Mouse (Mus musculus): ENCODE measurements around the gene Kdm8. TPM values are rescaled to one million over a fixed set of nuclear protein-coding genes. Genes with fewer than 3 reads are reported as not detected.

Kdm8 gene
- total and polyA plus RNA-seq, 3 experiments = 3.0 to 4.6 (median 4.4) TPM

DNA sequence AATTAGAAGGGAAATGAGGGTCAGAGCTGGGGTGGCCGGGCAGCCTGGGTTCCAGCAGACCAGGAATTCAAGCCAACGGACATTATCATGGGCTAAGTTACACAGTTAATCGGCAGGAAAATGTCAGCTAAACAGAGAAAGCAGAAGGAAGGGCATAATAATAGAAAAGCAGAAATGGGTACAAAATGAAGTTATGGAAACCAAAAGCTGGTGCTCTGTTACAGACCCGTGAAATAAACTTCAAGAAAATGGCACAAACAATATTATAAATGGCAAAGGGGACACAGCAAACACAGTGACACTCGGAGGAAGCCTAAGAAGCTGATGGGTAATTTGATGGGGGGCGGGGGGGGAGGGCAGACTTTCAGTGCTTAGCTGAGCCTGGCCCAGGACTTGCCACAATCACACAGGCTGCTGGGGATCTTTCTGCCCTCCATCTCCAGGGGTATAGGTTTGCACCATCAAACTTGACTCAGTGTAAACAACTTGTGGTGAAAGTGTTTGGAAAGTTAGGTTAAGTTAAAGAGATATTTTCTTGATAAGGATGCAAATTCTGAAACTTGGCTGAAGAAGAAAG, 51.5 kb downstream of the Kdm8 start:
- peaks cover 1% of the 10 kb centered on the region; the same call in 1 of the 2 replicates for H3K4me1 ChIP-seq (ENCODE audit: control insufficient read depth, insufficient read depth, low read length)
- TF ChIP-seq EP300 (IDR thresholded peaks at IDR 0.05; ENCODE audit: insufficient read depth, low read depth, low read length) = no peak
- TF ChIP-seq POLR2A (IDR thresholded peaks at IDR 0.05; ENCODE audit: insufficient read depth, low read depth, low read length) = no peak
- no peak for TF ChIP-seq CTCF (IDR thresholded peaks at IDR 0.05)
- 69% methylated on average over 6 of the region's 6 CpGs for WGBS
- H3K4me3 ChIP-seq = no peak overlapping the region
- no peaks in the 10 kb centered on the region for H3K27me3 ChIP-seq (ENCODE audit: control insufficient read depth, insufficient read depth, low read length)
- no peak for DNase-seq
- H3K36me3 ChIP-seq (ENCODE audit: control insufficient read depth, insufficient read depth, low read length) = no peaks in the 10 kb centered on the region
- intact Hi-C loops (cut with DNase I) = no loop called here
- H3K27ac ChIP-seq = no peak overlapping the region; the same call in 1 of the 2 replicates
- H3K9ac ChIP-seq (ENCODE audit: low read depth, low read length) = no peak overlapping the region
- H3K79me2 ChIP-seq (replicated peaks; ENCODE audit: control insufficient read depth, insufficient read depth, low read length) = no peaks in the 10 kb centered on the region

DNA sequence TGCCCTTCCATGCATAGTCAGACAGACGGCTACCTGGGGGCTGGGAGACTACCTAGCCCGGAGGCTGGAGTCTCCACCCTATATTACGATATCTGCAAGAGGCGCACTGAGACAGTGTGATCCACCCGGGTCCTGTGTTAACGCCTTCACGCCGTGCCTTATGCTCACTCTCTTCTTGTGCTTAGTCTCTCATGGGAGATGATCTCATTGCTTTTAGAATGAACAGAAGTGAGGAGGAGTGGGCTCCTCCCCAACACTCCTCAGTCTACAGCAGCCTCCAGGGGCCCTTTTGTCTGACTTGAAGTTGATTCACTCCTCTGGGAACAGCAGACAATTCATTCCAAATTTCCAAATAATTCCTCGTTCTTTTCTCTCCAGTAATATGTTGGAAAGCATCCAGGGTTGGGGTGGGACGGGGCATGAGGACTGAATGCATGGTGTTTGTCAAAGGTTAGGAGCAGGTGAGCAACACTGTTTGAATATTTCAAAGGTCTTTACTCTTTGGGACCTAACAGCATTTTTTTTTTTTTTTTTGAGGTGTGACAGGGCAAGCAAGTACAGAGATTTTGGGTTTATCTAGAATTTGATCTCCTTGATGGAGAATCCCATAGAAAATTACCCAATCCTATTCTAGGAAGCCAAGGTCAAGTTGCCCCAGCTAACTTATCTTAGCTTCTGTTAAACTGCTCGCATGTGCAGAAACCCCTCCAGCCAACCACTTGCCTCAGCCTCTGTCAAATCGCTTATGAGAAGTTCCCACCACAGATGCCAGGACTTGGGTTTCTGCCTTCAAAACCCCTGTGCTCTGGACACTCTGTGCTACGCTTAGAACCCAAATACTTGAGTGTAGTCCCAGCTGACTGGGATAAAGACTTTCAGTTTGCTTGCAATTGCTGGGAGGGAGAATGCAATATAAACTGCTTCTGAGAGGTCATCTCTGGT, 55.7 kb downstream of the Kdm8 start:
- intact Hi-C loops (cut with DNase I) = no loop called here
- 46% methylated on average over 13 of the region's 13 CpGs for WGBS
- peak in 1 of 2 experiments; percentile 17 for DNase-seq

DNA sequence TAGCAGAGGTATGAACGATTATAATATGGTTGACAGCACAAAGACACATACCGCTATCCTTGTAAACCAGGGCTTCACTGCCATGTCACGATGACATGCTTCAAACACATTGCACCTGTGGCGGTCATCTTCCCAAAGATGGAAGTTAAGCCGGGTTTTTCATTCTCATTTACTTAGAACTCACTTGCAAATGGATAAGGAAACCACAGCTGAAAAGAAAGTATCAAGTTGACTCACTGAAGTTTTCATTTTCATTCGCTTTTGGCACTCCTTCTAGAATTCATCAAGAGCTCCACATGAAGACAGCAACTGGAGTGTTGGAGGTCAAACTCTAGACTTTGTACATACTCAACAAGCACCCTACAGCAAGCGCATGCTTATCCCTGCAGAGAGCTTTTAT, 56.4 kb downstream of the Kdm8 start:
- peaks cover 6% of the 10 kb centered on the region for H3K4me1 ChIP-seq (ENCODE audit: control insufficient read depth, insufficient read depth, low read length)

More for the DNA sequence above, 55.7 kb downstream of the Kdm8 start:
- H3K79me2 ChIP-seq (replicated peaks; ENCODE audit: control insufficient read depth, insufficient read depth, low read length) = no peaks in the 10 kb centered on the region
- H3K4me1 ChIP-seq (ENCODE audit: control insufficient read depth, insufficient read depth, low read length) = peaks cover 6% of the 10 kb centered on the region
- H3K36me3 ChIP-seq (ENCODE audit: control insufficient read depth, insufficient read depth, low read length) = no peaks in the 10 kb centered on the region
- no peak overlapping the region for H3K9ac ChIP-seq (ENCODE audit: low read depth, low read length)
- H3K4me3 ChIP-seq = no peak overlapping the region
- TF ChIP-seq EP300 (IDR thresholded peaks at IDR 0.05; ENCODE audit: insufficient read depth, low read depth, low read length) = no peak
- no peak for TF ChIP-seq CTCF (IDR thresholded peaks at IDR 0.05)
- TF ChIP-seq POLR2A (IDR thresholded peaks at IDR 0.05; ENCODE audit: insufficient read depth, low read depth, low read length) = no peak
- no peak overlapping the region for H3K27ac ChIP-seq
- no peaks in the 10 kb centered on the region for H3K27me3 ChIP-seq (ENCODE audit: control insufficient read depth, insufficient read depth, low read length)

DNA sequence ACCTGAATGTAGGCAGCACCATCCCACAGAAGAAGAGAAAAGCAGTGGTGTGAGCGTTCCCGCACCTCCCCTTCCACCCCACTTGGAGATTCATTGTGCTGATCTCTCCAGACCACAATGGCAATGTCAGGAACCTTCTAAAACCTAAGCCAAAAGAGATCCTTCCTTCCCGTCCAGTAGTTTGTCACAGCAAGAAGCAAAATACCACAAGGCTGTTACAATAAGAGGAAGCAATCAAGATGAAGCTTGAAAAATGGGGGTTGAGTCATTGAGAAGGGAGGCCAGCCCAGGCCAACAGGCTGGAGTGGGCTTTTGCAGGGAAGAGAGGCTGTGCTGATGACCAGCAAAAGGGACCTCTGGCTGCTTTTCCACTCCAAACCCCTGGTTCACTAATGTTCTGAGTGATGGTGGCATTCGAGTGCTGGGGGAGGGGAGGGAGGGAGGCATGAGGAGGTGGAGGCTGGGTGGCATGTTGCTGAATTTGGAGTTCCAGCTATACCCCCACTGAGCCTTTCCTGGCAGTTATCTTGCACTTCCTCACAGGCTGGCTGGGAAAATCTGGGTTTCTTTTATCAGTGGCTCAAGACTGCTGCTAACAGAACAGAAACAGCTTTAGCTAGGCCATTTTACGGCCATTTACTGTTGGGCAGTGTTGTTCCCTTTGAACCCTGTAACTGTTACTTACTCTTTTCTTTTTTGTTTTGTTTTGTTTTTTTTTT, 59.1 kb downstream of the Kdm8 start:
- intact Hi-C loops (cut with DNase I) = no loop called here
- H3K79me2 ChIP-seq (replicated peaks; ENCODE audit: control insufficient read depth, insufficient read depth, low read length) = no peaks in the 10 kb centered on the region
- 41% methylated on average over 5 of the region's 5 CpGs for WGBS
- DNase-seq = peak in 1 of 2 experiments; percentile 12
- peaks cover 6% of the 10 kb centered on the region for H3K4me1 ChIP-seq (ENCODE audit: control insufficient read depth, insufficient read depth, low read length)
- H3K36me3 ChIP-seq (ENCODE audit: control insufficient read depth, insufficient read depth, low read length) = no peaks in the 10 kb centered on the region
- H3K4me3 ChIP-seq = no peak overlapping the region
- H3K27me3 ChIP-seq (ENCODE audit: control insufficient read depth, insufficient read depth, low read length) = no peaks in the 10 kb centered on the region
- H3K27ac ChIP-seq = no peak overlapping the region
- TF ChIP-seq EP300 (IDR thresholded peaks at IDR 0.05; ENCODE audit: insufficient read depth, low read depth, low read length) (0 out of 2 replicates have a peak, but pooled peaks have one; percentile 18), POLR2A (IDR thresholded peaks at IDR 0.05; ENCODE audit: insufficient read depth, low read depth, low read length) (no peak), CTCF (IDR thresholded peaks at IDR 0.05) (no peak)
- H3K9ac ChIP-seq (ENCODE audit: low read depth, low read length) = no peak overlapping the region

More for the DNA sequence above, 56.4 kb downstream of the Kdm8 start:
- H3K9ac ChIP-seq (ENCODE audit: low read depth, low read length) = no peak overlapping the region
- intact Hi-C loops (cut with DNase I) = no loop called here
- H3K79me2 ChIP-seq (replicated peaks; ENCODE audit: control insufficient read depth, insufficient read depth, low read length) = no peaks in the 10 kb centered on the region
- DNase-seq = no peak
- WGBS = 88% methylated on average over 7 of the region's 7 CpGs
- no peaks in the 10 kb centered on the region for H3K36me3 ChIP-seq (ENCODE audit: control insufficient read depth, insufficient read depth, low read length)
- H3K27ac ChIP-seq = no peak overlapping the region
- H3K27me3 ChIP-seq (ENCODE audit: control insufficient read depth, insufficient read depth, low read length) = no peaks in the 10 kb centered on the region
- TF ChIP-seq POLR2A (IDR thresholded peaks at IDR 0.05; ENCODE audit: insufficient read depth, low read depth, low read length) = no peak
- TF ChIP-seq EP300 (IDR thresholded peaks at IDR 0.05; ENCODE audit: insufficient read depth, low read depth, low read length) = no peak
- TF ChIP-seq CTCF (IDR thresholded peaks at IDR 0.05) = no peak
- H3K4me3 ChIP-seq = no peak overlapping the region

DNA sequence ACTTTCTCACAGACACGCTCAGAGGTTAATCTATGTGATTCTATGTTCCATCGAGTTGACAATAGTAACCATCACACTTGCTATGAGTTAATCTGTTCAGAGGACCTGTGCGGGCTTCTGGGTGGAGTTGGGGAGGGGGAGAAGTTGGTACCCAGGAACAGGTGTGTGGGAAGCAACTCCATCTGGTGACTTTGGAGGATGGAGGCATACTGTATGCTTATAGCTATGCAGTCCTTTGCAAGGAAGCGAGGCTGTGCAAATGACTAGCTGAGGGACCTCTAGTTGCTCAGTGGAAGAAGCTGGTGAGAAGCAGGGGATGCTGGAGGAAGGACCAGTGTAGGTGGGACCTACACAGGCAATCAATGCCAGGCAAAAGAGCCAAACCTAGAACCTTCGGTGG, 60.1 kb downstream of the Kdm8 start:
- intact Hi-C loops (cut with DNase I) = no loop called here
- Histone ChIP-seq H3K4me1 (ENCODE audit: control insufficient read depth, insufficient read depth, low read length) (peaks cover 6% of the 10 kb centered on the region), H3K36me3 (ENCODE audit: control insufficient read depth, insufficient read depth, low read length) (no peaks in the 10 kb centered on the region), H3K27me3 (ENCODE audit: control insufficient read depth, insufficient read depth, low read length) (no peaks in the 10 kb centered on the region), H3K4me3 (no peak overlapping the region), H3K79me2 (replicated peaks; ENCODE audit: control insufficient read depth, insufficient read depth, low read length) (no peaks in the 10 kb centered on the region), H3K27ac (no peak overlapping the region), H3K9ac (ENCODE audit: low read depth, low read length) (no peak overlapping the region)
- WGBS = 93% methylated on average over 5 of the region's 5 CpGs
- no peak for TF ChIP-seq POLR2A (IDR thresholded peaks at IDR 0.05; ENCODE audit: insufficient read depth, low read depth, low read length)
- no peak for DNase-seq
